27 mouse cellular contexts compared by ENCODE assay signal in genomic region chr5:134248608-134249244, GRCm38 (mm10). TPM values are rescaled to one million over a fixed set of nuclear protein-coding genes. Genes with fewer than 3 reads are reported as not detected.
A peak's percentile ranks its signal among the peaks of the same experiment; 100 is the strongest.
DNase-seq lines count a peak whose midpoint lies in the region; ATAC-seq and TF ChIP-seq lines count a peak whose summit lies in the region.
"Had no signal": no experiment of that assay in that cellular context is flagged by ENCODE, and none has a peak within 500 bp of the region (broad histone marks: within the 10 kb centered on the region; RNA-seq: fewer than 3 reads in every experiment).

No protein-coding gene starts in this region.

- ATAC-seq in megakaryocyte, adult 5-6 weeks (ENCODE audit: poor library complexity, severe bottlenecking) = no peak
- ATAC-seq in forebrain, embryonic 12.5 days (ENCODE audit: low FRiP score) = no peak
- ATAC-seq: forebrain, embryonic 16.5 days had no signal

- H3K27ac ChIP-seq in olfactory bulb, adult 2 months (ENCODE audit: insufficient read depth, low read depth, low read length) = 0 out of 2 replicates have a peak overlapping the region, but pooled peaks have one; percentile 37
- no peak overlapping the region for H3K27ac ChIP-seq in forebrain, embryonic 12.5 days
- H3K27ac ChIP-seq: embryonic facial prominence, embryonic 13.5 days; forebrain, embryonic 10.5 days; liver, embryonic 14.5 days; stomach, embryonic 15.5 days had no signal

- peaks cover 98% of the 10 kb centered on the region for H3K36me3 ChIP-seq in megakaryocyte, embryonic 14.5 days (replicated peaks; ENCODE audit: low read length)
- H3K36me3 ChIP-seq in forebrain, embryonic 12.5 days (replicated peaks) = peaks cover 98% of the 10 kb centered on the region

- no peaks in the 10 kb centered on the region for H3K9me3 ChIP-seq in megakaryocyte, embryonic 14.5 days
- H3K9me3 ChIP-seq in forebrain, embryonic 12.5 days = no peaks in the 10 kb centered on the region
- H3K9me3 ChIP-seq: embryonic facial prominence, embryonic 13.5 days; forebrain, embryonic 10.5 days; G1E; stomach, embryonic 15.5 days had no signal

- no peak for TF ChIP-seq CTCF in olfactory bulb, adult 2 months (IDR thresholded peaks at IDR 0.05; ENCODE audit: insufficient read depth, low read depth, low read length)

- H3K4me2 ChIP-seq in forebrain, embryonic 12.5 days = no peak overlapping the region
- H3K4me2 ChIP-seq: embryonic facial prominence, embryonic 13.5 days; heart, embryonic 11.5 days; stomach, embryonic 15.5 days had no signal

- no peaks in the 10 kb centered on the region for H3K27me3 ChIP-seq in megakaryocyte, embryonic 14.5 days (replicated peaks)
- no peaks in the 10 kb centered on the region for H3K27me3 ChIP-seq in forebrain, embryonic 12.5 days
- H3K27me3 ChIP-seq: embryonic facial prominence, embryonic 13.5 days; stomach, embryonic 15.5 days had no signal

- 59% methylated on average over 14 of the region's 14 CpGs for WGBS in olfactory bulb, adult 2 months
- 93% methylated on average over 14 of the region's 14 CpGs for WGBS in forebrain, embryonic 12.5 days

- no peak for TF ChIP-seq POLR2A in olfactory bulb, adult 2 months (IDR thresholded peaks at IDR 0.05; ENCODE audit: insufficient read depth, low read depth, low read length)

- DNase-seq in heart, adult 11 months = peak; percentile 77
- no peak for DNase-seq in heart, adult 18-20 months
- peak; percentile 64 for DNase-seq in MN1 (ENCODE audit: low spot score)
- DNase-seq in cerebellum, adult 8-10 months = no peak
- DNase-seq: adrenal gland, postnatal 14 days; cerebellum, adult 11-12 months; cerebellum, postnatal 10 days; gastrocnemius, postnatal 10 days; heart, postnatal 36 days; kidney, adult 11 months; kidney, postnatal 14 days; liver; lung, adult 2 months; lung, postnatal 10 days; retina, postnatal 1 day; thymus, postnatal 14 days had no signal

- no peak overlapping the region for H3K9ac ChIP-seq in forebrain, embryonic 12.5 days
- H3K9ac ChIP-seq: embryonic facial prominence, embryonic 13.5 days; liver, embryonic 14.5 days; stomach, embryonic 15.5 days had no signal

- peak overlapping the region; percentile 30 for H3K4me3 ChIP-seq in megakaryocyte, embryonic 14.5 days (replicated peaks)
- no peak overlapping the region for H3K4me3 ChIP-seq in olfactory bulb, adult 2 months (ENCODE audit: insufficient read depth, low read depth, low read length)
- H3K4me3 ChIP-seq in forebrain, embryonic 12.5 days (replicated peaks) = no peak overlapping the region
- H3K4me3 ChIP-seq: embryonic facial prominence, embryonic 13.5 days; forebrain, embryonic 10.5 days; stomach, embryonic 15.5 days had no signal

- peaks cover 55% of the 10 kb centered on the region for H3K4me1 ChIP-seq in megakaryocyte, embryonic 14.5 days
- H3K4me1 ChIP-seq in olfactory bulb, adult 2 months (ENCODE audit: control insufficient read depth, insufficient read depth, low read length) = peaks cover 33% of the 10 kb centered on the region
- no peaks in the 10 kb centered on the region for H3K4me1 ChIP-seq in forebrain, embryonic 12.5 days
- H3K4me1 ChIP-seq: embryonic facial prominence, embryonic 13.5 days; forebrain, embryonic 10.5 days; stomach, embryonic 15.5 days had no signal

RNA-seq across cellular contexts. Expression of gene Ncf1, which starts 19.3 kb away (rescaled TPM):
- total RNA-seq in heart, adult 18-20 months (2021) = 1 to 10 TPM; 7.1 to 8.3 TPM
- 52.7 and 124 TPM in 2 replicates for polyA plus RNA-seq in megakaryocyte, embryonic 14.5 days (2012; ENCODE audit: insufficient read depth, low replicate concordance)
- 284 and 306 TPM in 2 replicates for total RNA-seq in megakaryocyte, adult 5-6 weeks (2015)
- total RNA-seq in megakaryocyte, adult 5-6 weeks (2017) = 339 and 371 TPM in 2 replicates
- not detected in 2 replicates for polyA plus RNA-seq in olfactory bulb, adult 2 months (2012; ENCODE audit: insufficient read depth, insufficient read length, low replicate concordance, missing spikeins)
- 1.4 and 2.0 TPM in 2 replicates for polyA plus RNA-seq in forebrain, embryonic 12.5 days (2016; fragmentation: Nextera tagmentation; extraction: Ambion mirVana)

Comparison
In these comparisons a context has a peak if more than half of its experiments do, and no peak if none do; other contexts are left out.
1. DNase-seq: peak in heart, adult 11 months (single experiment) and MN1 (single experiment); none in heart, adult 18-20 months (0 of 2) and cerebellum, adult 8-10 months (single experiment).
2. RNA of gene Ncf1, which starts 19.3 kb away (polyA plus RNA-seq): 52.7 to 124 TPM in megakaryocyte, embryonic 14.5 days; 1.4 to 2.0 TPM in forebrain, embryonic 12.5 days and not detected in olfactory bulb, adult 2 months; every median in the first group is over 10 times any median in the second.